Mouse (Mus musculus): ENCODE data around the gene Rab26. TPM values are rescaled to one million over a fixed set of nuclear protein-coding genes. Genes with fewer than 3 reads are reported as not detected.

Rab26 gene
- polyA plus RNA-seq, 1 experiment, result 21.7 TPM

- H3K27me3 ChIP-seq (ENCODE audit: control insufficient read depth, insufficient read depth, low read length), result no peaks in the 10 kb centered on the region
- TF ChIP-seq POLR2A (IDR thresholded peaks at IDR 0.05; ENCODE audit: borderline replicate concordance, insufficient read depth, low read length) (no peak), CTCF (IDR thresholded peaks at IDR 0.05; ENCODE audit: borderline replicate concordance, insufficient read depth, low read depth, low read length) (no peak)
- 0 out of 2 replicates have a peak overlapping the region, but pooled peaks have one; percentile 2 for H3K27ac ChIP-seq (ENCODE audit: insufficient read depth, low read length)
- 56% methylated on average over 7 of the region's 7 CpGs for WGBS
- no peak overlapping the region for H3K4me3 ChIP-seq (replicated peaks; ENCODE audit: insufficient read depth, low read depth, low read length)
- DNase-seq, result no peak
- peaks cover 49% of the 10 kb centered on the region for H3K4me1 ChIP-seq (ENCODE audit: control insufficient read depth, insufficient read depth, low read length)
Observed at GRCm38 (mm10) chr17:24557091-24557490, 23.1 kb upstream of the Rab26 start.

- DNase-seq, result no peak
- TF ChIP-seq POLR2A (IDR thresholded peaks at IDR 0.05; ENCODE audit: borderline replicate concordance, insufficient read depth, low read length), result no peak
- no peak for TF ChIP-seq CTCF (IDR thresholded peaks at IDR 0.05; ENCODE audit: borderline replicate concordance, insufficient read depth, low read depth, low read length)
- Histone ChIP-seq H3K27ac (ENCODE audit: insufficient read depth, low read length) (peak overlapping the region; percentile 90; the same call in 1 of the 2 replicates), H3K4me1 (ENCODE audit: control insufficient read depth, insufficient read depth, low read length) (peaks cover 13% of the 10 kb centered on the region), H3K4me3 (replicated peaks; ENCODE audit: insufficient read depth, low read depth, low read length) (peak overlapping the region; percentile 70), H3K27me3 (ENCODE audit: control insufficient read depth, insufficient read depth, low read length) (no peaks in the 10 kb centered on the region)
- 11% methylated on average over 3 of the region's 3 CpGs for WGBS
Observed at GRCm38 (mm10) chr17:24551050-24551444, 17.0 kb upstream of the Rab26 start.

DNA sequence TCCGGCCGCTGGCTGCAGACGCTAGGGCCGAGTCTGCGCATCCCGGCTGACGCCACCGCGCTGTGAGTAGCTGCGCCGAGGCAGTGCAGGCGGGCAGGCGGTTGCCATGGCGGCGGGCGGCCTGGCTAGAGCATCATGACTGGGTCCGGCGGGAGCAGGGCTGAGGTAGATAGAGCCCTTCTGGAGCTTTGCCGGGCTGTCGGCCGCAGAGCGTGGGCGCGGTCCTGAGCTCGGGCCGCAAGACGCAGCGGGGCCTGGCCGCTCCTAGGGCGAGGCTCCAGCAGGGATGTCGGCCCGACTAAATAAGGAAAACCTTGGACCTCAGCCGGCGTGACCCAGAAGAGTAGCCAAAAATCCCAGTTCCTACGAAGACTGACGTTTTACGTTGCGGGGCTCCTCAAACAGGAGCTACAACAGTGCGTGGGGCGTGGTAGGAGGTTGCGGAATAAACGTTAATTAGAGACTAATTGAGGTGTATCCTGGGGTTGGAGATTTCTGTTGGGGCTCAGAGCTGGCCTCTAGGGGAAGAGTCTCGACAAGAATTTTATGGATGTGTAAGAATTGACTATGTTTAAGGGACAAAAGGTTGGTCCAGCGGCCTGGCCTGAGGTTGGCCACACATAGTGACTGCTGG, 16.5 kb upstream of the Rab26 start:
- no peak for TF ChIP-seq POLR2A (IDR thresholded peaks at IDR 0.05; ENCODE audit: borderline replicate concordance, insufficient read depth, low read length)
- no peak for TF ChIP-seq CTCF (IDR thresholded peaks at IDR 0.05; ENCODE audit: borderline replicate concordance, insufficient read depth, low read depth, low read length)
- peak overlapping the region; percentile 90 for H3K27ac ChIP-seq (ENCODE audit: insufficient read depth, low read length)
- H3K4me3 ChIP-seq (replicated peaks; ENCODE audit: insufficient read depth, low read depth, low read length), result peak overlapping the region; percentile 70
- WGBS, result under 1% methylated on average over 44 of the region's 44 CpGs
- DNase-seq, result peak; percentile 85 to 86
- peaks cover 13% of the 10 kb centered on the region for H3K4me1 ChIP-seq (ENCODE audit: control insufficient read depth, insufficient read depth, low read length)
- H3K27me3 ChIP-seq (ENCODE audit: control insufficient read depth, insufficient read depth, low read length), result no peaks in the 10 kb centered on the region

- DNase-seq, result peak; percentile 99
- TF ChIP-seq POLR2A (IDR thresholded peaks at IDR 0.05; ENCODE audit: borderline replicate concordance, insufficient read depth, low read length) (peak; percentile 91), CTCF (IDR thresholded peaks at IDR 0.05; ENCODE audit: borderline replicate concordance, insufficient read depth, low read depth, low read length) (no peak)
- peak within 1 kb of the TSS; percentile 90 for H3K27ac ChIP-seq (ENCODE audit: insufficient read depth, low read length)
- peak within 1 kb of the TSS; percentile 70 for H3K4me3 ChIP-seq (replicated peaks; ENCODE audit: insufficient read depth, low read depth, low read length)
- under 1% methylated on average over 72 of the region's 72 CpGs for WGBS
- H3K27me3 ChIP-seq (ENCODE audit: control insufficient read depth, insufficient read depth, low read length), result no peaks in the 10 kb centered on the region
- H3K4me1 ChIP-seq (ENCODE audit: control insufficient read depth, insufficient read depth, low read length), result peaks cover 7% of the 10 kb centered on the region; the same call in 1 of the 2 replicates
Observed at GRCm38 (mm10) chr17:24549618-24550415, 15.8 kb upstream of the Rab26 start, which contains the start of gene Pkd1. TSS of gene Pkd1 (plus strand) at chr17:24549834.

GRCm38 (mm10) chr17:24548921-24549617, 15.1 kb upstream of the Rab26 start:
- 20% methylated on average over 23 of the region's 23 CpGs for WGBS
- no peaks in the 10 kb centered on the region for H3K27me3 ChIP-seq (ENCODE audit: control insufficient read depth, insufficient read depth, low read length)
- peak overlapping the region; percentile 70 for H3K4me3 ChIP-seq (replicated peaks; ENCODE audit: insufficient read depth, low read depth, low read length)
- peak; percentile 84 for DNase-seq
- peak overlapping the region; percentile 52 for H3K27ac ChIP-seq (ENCODE audit: insufficient read depth, low read length)
- H3K4me1 ChIP-seq (ENCODE audit: control insufficient read depth, insufficient read depth, low read length), result peaks cover 4% of the 10 kb centered on the region; the same call in 1 of the 2 replicates
- no peak for TF ChIP-seq CTCF (IDR thresholded peaks at IDR 0.05; ENCODE audit: borderline replicate concordance, insufficient read depth, low read depth, low read length)
- 0 out of 2 replicates have a peak, but pooled peaks have one; percentile 12 for TF ChIP-seq POLR2A (IDR thresholded peaks at IDR 0.05; ENCODE audit: borderline replicate concordance, insufficient read depth, low read length)

GRCm38 (mm10) chr17:24548435-24548834, 14.4 kb upstream of the Rab26 start:
- H3K27ac ChIP-seq (ENCODE audit: insufficient read depth, low read length), result peak overlapping the region; percentile 52; the same call in 1 of the 2 replicates
- H3K27me3 ChIP-seq (ENCODE audit: control insufficient read depth, insufficient read depth, low read length), result no peaks in the 10 kb centered on the region
- peaks cover 4% of the 10 kb centered on the region; the same call in 1 of the 2 replicates for H3K4me1 ChIP-seq (ENCODE audit: control insufficient read depth, insufficient read depth, low read length)
- WGBS, result 45% methylated on average over 9 of the region's 9 CpGs
- TF ChIP-seq CTCF (IDR thresholded peaks at IDR 0.05; ENCODE audit: borderline replicate concordance, insufficient read depth, low read depth, low read length) (no peak), POLR2A (IDR thresholded peaks at IDR 0.05; ENCODE audit: borderline replicate concordance, insufficient read depth, low read length) (no peak)
- no peak overlapping the region for H3K4me3 ChIP-seq (replicated peaks; ENCODE audit: insufficient read depth, low read depth, low read length)
- DNase-seq, result peak; percentile 53 to 54

- Histone ChIP-seq H3K4me3 (replicated peaks; ENCODE audit: insufficient read depth, low read depth, low read length) (no peak overlapping the region), H3K27me3 (ENCODE audit: control insufficient read depth, insufficient read depth, low read length) (no peaks in the 10 kb centered on the region), H3K4me1 (ENCODE audit: control insufficient read depth, insufficient read depth, low read length) (no peaks in the 10 kb centered on the region), H3K27ac (ENCODE audit: insufficient read depth, low read length) (no peak overlapping the region)
- DNase-seq, result peak in 1 of 2 experiments; percentile 29
- WGBS, result 65% methylated on average over 3 of the region's 3 CpGs
- TF ChIP-seq CTCF (IDR thresholded peaks at IDR 0.05; ENCODE audit: borderline replicate concordance, insufficient read depth, low read depth, low read length) (no peak), POLR2A (IDR thresholded peaks at IDR 0.05; ENCODE audit: borderline replicate concordance, insufficient read depth, low read length) (no peak)
Observed at GRCm38 (mm10) chr17:24546234-24546633, 12.2 kb upstream of the Rab26 start.

Measured in cerebellum, adult 2 months (tissue).